Mouse (Mus musculus) MEL (cell line): ENCODE results near the gene Ptprk. TPM values are rescaled to one million over a fixed set of nuclear protein-coding genes. Genes with fewer than 3 reads are reported as not detected.

ENCODE experiments used
- DNase-seq: peaks from one replicate; pipeline ENCODE4 v3.0.0; 2011; ENCODE audit warnings: low read depth, low spot score
- H3K27ac ChIP-seq: 2 replicates; pipeline ENCODE4 v1.5.1; 2012; ENCODE audit warnings: low read depth, mild to moderate bottlenecking, control low read depth, low read length, moderate library complexity; ENCODE audit not compliant: control insufficient read depth
- H3K27me3 ChIP-seq, 2 experiments: fragments of 150-350 bp in 1 of 2; sonication (generic) in 1 of 2; 2 replicates each; pipeline ENCODE4 v1.6.1; 2012; ENCODE audit warnings: low read length in 2 of 2, mild to moderate bottlenecking in 2 of 2, improper control_type of control experiment in 1 of 2, moderate library complexity in 1 of 2; ENCODE audit not compliant: insufficient read depth in 2 of 2, control insufficient read depth in 1 of 2
- H3K36me3 ChIP-seq, 2 experiments: 2 replicates each; pipeline ENCODE4 v1.6.1; 2012 to 2014; ENCODE audit warnings: low read length in 2 of 2, improper control_type of control experiment in 1 of 2, inconsistent platforms in 1 of 2, mild to moderate bottlenecking in 1 of 2; ENCODE audit not compliant: insufficient read depth in 2 of 2, control insufficient read depth in 1 of 2
- H3K4me1 ChIP-seq, 2 experiments: fragments of 150-350 bp in 1 of 2; sonication (generic) in 1 of 2; 2 replicates each; pipeline ENCODE4 v1.6.1; 2012; ENCODE audit warnings: low read length in 2 of 2, improper control_type of control experiment in 1 of 2, mild to moderate bottlenecking in 1 of 2; ENCODE audit not compliant: insufficient read depth in 2 of 2, control insufficient read depth in 1 of 2
- H3K4me3 ChIP-seq, 2 experiments: fragments of 150-350 bp in 1 of 2; sonication (generic) in 1 of 2; 2 replicates each; pipeline ENCODE4 v1.5.1; 2012; ENCODE audit warnings: low read depth in 2 of 2, low read length in 2 of 2, mild to moderate bottlenecking in 2 of 2, moderate library complexity in 2 of 2, control low read depth in 1 of 2, improper control_type of control experiment in 1 of 2; ENCODE audit not compliant: control insufficient read depth in 1 of 2, insufficient read depth in 1 of 2
- H3K79me2 ChIP-seq: 2 replicates; pipeline ENCODE4 v1.6.1; 2012; ENCODE audit warnings: mild to moderate bottlenecking, low read length, moderate library complexity; ENCODE audit not compliant: control insufficient read depth, poor library complexity, insufficient read depth
- H3K9ac ChIP-seq: 2 replicates; pipeline ENCODE4 v1.6.1; 2012; ENCODE audit warnings: low read depth, mild to moderate bottlenecking, control low read depth, low read length, moderate library complexity; ENCODE audit not compliant: control insufficient read depth, poor library complexity, severe bottlenecking
- H3K9me3 ChIP-seq: fragments of 150-350 bp; sonication (generic); replicated peaks from 2 replicates; pipeline ENCODE4 v1.6.1; 2012; ENCODE audit warnings: mild to moderate bottlenecking, low read length, improper control_type of control experiment, moderate library complexity; ENCODE audit not compliant: insufficient read depth
- E2F4 ChIP-seq: IDR thresholded peaks from 2 replicates; pipeline ENCODE4 v1.6.1; 2011; ENCODE audit warnings: low read depth, low read length, improper control_type of control experiment, borderline replicate concordance
- EP300 ChIP-seq, 2 experiments: IDR thresholded peaks; 2 replicates each; pipeline ENCODE4 v1.6.1; 2011; ENCODE audit warnings: improper control_type of control experiment in 2 of 2, low read length in 2 of 2, low read depth in 1 of 2, mild to moderate bottlenecking in 1 of 2
- ETS1 ChIP-seq: IDR thresholded peaks from 2 replicates; pipeline ENCODE4 v1.6.1; 2012; ENCODE audit warnings: low read depth, mild to moderate bottlenecking, inconsistent platforms, low read length, improper control_type of control experiment, moderate library complexity
- GATA1 ChIP-seq: IDR thresholded peaks from 2 replicates; pipeline ENCODE4 v1.6.1; 2011; ENCODE audit warnings: low read depth, low read length, improper control_type of control experiment
- JUND ChIP-seq: IDR thresholded peaks from 2 replicates; pipeline ENCODE4 v1.6.1; 2011; ENCODE audit warnings: low read depth, mild to moderate bottlenecking, improper control_type of control experiment, low read length
- MAFK ChIP-seq: IDR thresholded peaks from 2 replicates; pipeline ENCODE4 v1.6.1; 2011; ENCODE audit warnings: low read depth, mild to moderate bottlenecking, low read length, improper control_type of control experiment, borderline replicate concordance
- MAX ChIP-seq: IDR thresholded peaks from 2 replicates; pipeline ENCODE4 v1.6.1; 2011; ENCODE audit warnings: low read length, improper control_type of control experiment
- MAZ ChIP-seq: IDR thresholded peaks from 2 replicates; pipeline ENCODE4 v1.6.1; 2012; ENCODE audit warnings: low read depth, mild to moderate bottlenecking, inconsistent platforms, low read length, improper control_type of control experiment
- MXI1 ChIP-seq: IDR thresholded peaks from 2 replicates; pipeline ENCODE4 v1.6.1; 2011; ENCODE audit warnings: mild to moderate bottlenecking, low read depth, low read length, improper control_type of control experiment
- MYC ChIP-seq: IDR thresholded peaks from 2 replicates; pipeline ENCODE4 v1.6.1; 2011; ENCODE audit warnings: low read depth, mild to moderate bottlenecking, low read length, improper control_type of control experiment, moderate library complexity
- NRF1 ChIP-seq: IDR thresholded peaks from 2 replicates; pipeline ENCODE4 v1.6.1; 2014; ENCODE audit warnings: low read depth, mild to moderate bottlenecking, inconsistent platforms, low read length, improper control_type of control experiment, moderate library complexity; ENCODE audit not compliant: poor library complexity, insufficient read depth, severe bottlenecking
- POLR2A ChIP-seq, 2 experiments: IDR thresholded peaks; 2 replicates each; pipeline ENCODE4 v1.6.1; 2011 to 2012; ENCODE audit warnings: low read length in 2 of 2, mild to moderate bottlenecking in 2 of 2, control low read depth in 1 of 2, improper control_type of control experiment in 1 of 2, low read depth in 1 of 2, moderate library complexity in 1 of 2; ENCODE audit not compliant: control insufficient read depth in 1 of 2, insufficient read depth in 1 of 2, poor library complexity in 1 of 2
- POLR2AphosphoS5 ChIP-seq: IDR thresholded peaks from 2 replicates; pipeline ENCODE4 v1.6.1; 2012; ENCODE audit warnings: low read depth, borderline replicate concordance, mild to moderate bottlenecking, inconsistent platforms, low read length, moderate library complexity, mixed read lengths
- RCOR1 ChIP-seq: IDR thresholded peaks from 2 replicates; pipeline ENCODE4 v1.6.1; 2012; ENCODE audit warnings: low read depth, mild to moderate bottlenecking, inconsistent platforms, low read length, improper control_type of control experiment
- SIN3A ChIP-seq: IDR thresholded peaks from 2 replicates; pipeline ENCODE4 v1.6.1; 2012; ENCODE audit warnings: low read length, improper control_type of control experiment, inconsistent platforms
- TAL1 ChIP-seq: IDR thresholded peaks from 2 replicates; pipeline ENCODE4 v1.6.1; 2012; ENCODE audit warnings: mild to moderate bottlenecking, inconsistent platforms, low read length, moderate library complexity, mixed read lengths
- UBTF ChIP-seq: IDR thresholded peaks from 2 replicates; pipeline ENCODE4 v1.6.1; 2012; ENCODE audit warnings: low read depth, mild to moderate bottlenecking, inconsistent platforms, low read length, improper control_type of control experiment, moderate library complexity, borderline replicate concordance; ENCODE audit not compliant: insufficient read depth
- USF1 ChIP-seq: IDR thresholded peaks from 2 replicates; pipeline ENCODE4 v1.6.1; 2014; ENCODE audit warnings: low read depth, mild to moderate bottlenecking, inconsistent platforms, low read length, improper control_type of control experiment, moderate library complexity
- ZKSCAN1 ChIP-seq: IDR thresholded peaks from 2 replicates; pipeline ENCODE4 v1.6.1; 2012; ENCODE audit warnings: low read depth, mild to moderate bottlenecking, inconsistent platforms, low read length, improper control_type of control experiment, moderate library complexity
- ZMIZ1 ChIP-seq: IDR thresholded peaks from 2 replicates; pipeline ENCODE4 v1.6.1; 2012; ENCODE audit warnings: low read depth, mild to moderate bottlenecking, inconsistent platforms, low read length, improper control_type of control experiment, moderate library complexity
- ZNF384 ChIP-seq: IDR thresholded peaks from 2 replicates; pipeline ENCODE4 v1.6.1; 2012; ENCODE audit warnings: low read depth, mild to moderate bottlenecking, inconsistent platforms, low read length, improper control_type of control experiment
- polyA plus RNA-seq, 2 experiments: library from polyadenylated mRNA; stranded (reverse) in 1 of 2; unstranded in 1 of 2; fragments of >175 nt in 1 of 2; fragments of >200 nt in 1 of 2; gene quantifications; 2 replicates each; pipeline versions ENCODE4 v1.2.1 to v1.2.4; 2012; ENCODE audit warnings: low replicate concordance in 2 of 2, low read depth in 1 of 2; ENCODE audit not compliant: insufficient read length in 2 of 2, insufficient read depth in 1 of 2, missing spikeins in 1 of 2
- total RNA-seq: library from RNA; depleted of rRNA; stranded (reverse); fragments of 300-350 nt; gene quantifications from 2 replicates; pipeline ENCODE4 v1.2.3, GENCODE M21; 2012

The Ptprk gene
- total and polyA plus RNA-seq, 3 experiments = under 0.01 TPM; not detected in 2

DNA sequence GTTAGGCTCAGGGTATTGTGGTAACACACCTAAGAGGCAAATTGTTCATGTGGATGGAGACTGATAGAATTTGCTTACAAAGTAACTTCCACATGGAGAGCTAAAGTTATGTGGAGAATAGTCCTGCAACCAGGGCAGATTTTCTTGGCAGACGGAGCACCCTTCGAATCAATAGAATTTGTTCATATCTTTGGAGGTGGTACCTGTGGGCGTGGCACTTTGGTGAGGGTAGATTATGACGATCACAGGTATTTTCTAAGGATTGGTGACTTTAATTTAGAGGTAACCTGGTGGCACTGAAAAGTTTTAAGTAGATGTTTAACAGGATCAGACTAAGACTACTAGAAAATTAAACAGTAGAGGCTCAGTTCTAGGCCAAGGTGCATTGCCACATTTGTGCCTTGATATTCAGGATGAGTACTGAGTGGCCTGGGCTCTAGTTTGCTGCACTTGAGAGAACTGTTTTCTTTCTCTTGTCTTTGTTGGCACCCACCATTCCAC lies 28.8 kb downstream of the Ptprk start:
- Histone ChIP-seq H3K79me2 (no peaks in the 10 kb centered on the region), H3K9me3 (no peaks in the 10 kb centered on the region), H3K4me1 (no peaks in the 10 kb centered on the region), H3K36me3 (no peaks in the 10 kb centered on the region), H3K27ac (no peak overlapping the region), H3K27me3 (no peaks in the 10 kb centered on the region), H3K4me3 (no peak overlapping the region)
- no peak for DNase-seq
- TF ChIP-seq RCOR1 = no peak
- TF ChIP-seq UBTF = no peak
- TF ChIP-seq POLR2AphosphoS5 = no peak
- TF ChIP-seq GATA1 = no peak
- TF ChIP-seq MYC = no peak
- TF ChIP-seq ZMIZ1 = no peak
- TF ChIP-seq MAZ = no peak
- TF ChIP-seq TAL1 = no peak
- no peak for TF ChIP-seq ZNF384
- no peak for TF ChIP-seq EP300 (IDR thresholded peaks at IDR 0.05; ENCODE audit: low read depth in 1 of 2, low read length in 2 of 2)
- no peak for TF ChIP-seq ZKSCAN1
- no peak for TF ChIP-seq NRF1
- no peak for TF ChIP-seq MAX
- no peak for TF ChIP-seq ETS1
- no peak for TF ChIP-seq E2F4
- no peak for TF ChIP-seq MXI1
- no peak for TF ChIP-seq JUND
- TF ChIP-seq POLR2A (IDR thresholded peaks at IDR 0.05; ENCODE audit: control insufficient read depth in 1 of 2, insufficient read depth in 1 of 2, low read depth in 1 of 2, low read length in 2 of 2, poor library complexity in 1 of 2) = no peak
- no peak for TF ChIP-seq SIN3A
- TF ChIP-seq MAFK = no peak
- TF ChIP-seq, all 39 proteins: peak for 0
- no peak overlapping the region for H3K9ac ChIP-seq

DNA sequence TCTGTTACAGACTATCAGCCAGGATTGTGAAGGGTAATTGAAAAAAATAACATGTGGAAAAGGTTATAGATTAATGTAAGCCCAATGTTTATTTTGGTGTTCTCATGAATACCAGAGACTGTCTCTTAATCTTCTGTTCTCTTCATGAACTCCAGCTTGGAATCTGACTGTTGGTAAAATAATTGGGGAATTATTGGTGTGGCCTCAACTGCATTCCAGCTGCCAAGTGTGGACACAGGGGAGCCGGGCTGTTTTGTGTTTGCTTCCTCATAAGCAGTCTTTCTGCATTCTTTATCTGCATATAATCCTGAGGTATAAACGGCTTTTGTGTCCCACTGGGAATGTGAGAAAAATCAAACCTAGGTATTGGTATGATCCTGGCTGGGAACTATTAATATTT lies 29.3 kb downstream of the Ptprk start:
- no peak overlapping the region for H3K27ac ChIP-seq
- TF ChIP-seq USF1 = no peak

More for the DNA sequence above, 29.3 kb downstream of the Ptprk start:
- Histone ChIP-seq H3K79me2 (no peaks in the 10 kb centered on the region), H3K4me1 (no peaks in the 10 kb centered on the region), H3K36me3 (no peaks in the 10 kb centered on the region), H3K9ac (no peak overlapping the region), H3K27me3 (no peaks in the 10 kb centered on the region), H3K9me3 (no peaks in the 10 kb centered on the region), H3K4me3 (no peak overlapping the region)
- no peak for DNase-seq
